Mouse (Mus musculus) midbrain, postnatal 0 days (tissue): Measurements from ENCODE around the gene Atp6v0a1. TPM values are rescaled to one million over a fixed set of nuclear protein-coding genes. Genes with fewer than 3 reads are reported as not detected.

Experiments used
- ATAC-seq: fragments of 200-750 bp; cut with Nextera tagmentation; 2 replicates; pipeline ENCODE4 v1.8.0; 2017; ENCODE audit warnings: moderate number of reproducible peaks, mild to moderate bottlenecking, moderate TSS enrichment, moderate library complexity; ENCODE audit not compliant: low FRiP score
- DNase-seq: peaks from one replicate; pipeline ENCODE4 v3.0.0-alpha.2; 2015; ENCODE audit warnings: low spot score
- H3K27ac ChIP-seq: fragments of 300-500 bp; sonication (generic); 2 replicates; pipeline ENCODE4 v1.5.1; 2014; ENCODE audit warnings: low read depth, mild to moderate bottlenecking, low read length, mixed read lengths
- H3K27me3 ChIP-seq: fragments of 300-500 bp; sonication (generic); 2 replicates; pipeline ENCODE4 v1.6.1; 2014; ENCODE audit warnings: low read length, control low read depth, mixed read lengths; ENCODE audit not compliant: insufficient read depth
- H3K36me3 ChIP-seq: fragments of 300-500 bp; sonication (generic); 2 replicates; pipeline ENCODE4 v1.6.1; 2014; ENCODE audit warnings: low read length, control low read depth, mixed read lengths; ENCODE audit not compliant: insufficient read depth
- H3K4me1 ChIP-seq: fragments of 300-500 bp; sonication (generic); 2 replicates; pipeline ENCODE4 v1.6.1; 2014; ENCODE audit warnings: mild to moderate bottlenecking, control low read depth, antibody characterized with exemption, low read length, mixed read lengths; ENCODE audit not compliant: insufficient read depth
- H3K4me2 ChIP-seq: fragments of 300-500 bp; sonication (generic); 2 replicates; pipeline ENCODE4 v1.6.1; 2014; ENCODE audit warnings: low read depth, mild to moderate bottlenecking, low read length, mixed read lengths; ENCODE audit not compliant: poor library complexity, severe bottlenecking
- H3K4me3 ChIP-seq: fragments of 300-500 bp; sonication (generic); 2 replicates; pipeline ENCODE4 v1.5.1; 2014; ENCODE audit warnings: low read depth, mild to moderate bottlenecking, low read length, moderate library complexity
- H3K9ac ChIP-seq: fragments of 300-500 bp; sonication (generic); replicated peaks from 2 replicates; pipeline ENCODE4 v1.6.1; 2014; ENCODE audit warnings: mild to moderate bottlenecking, low read length, moderate library complexity, mixed read lengths; ENCODE audit not compliant: poor library complexity, severe bottlenecking
- H3K9me3 ChIP-seq: fragments of 300-500 bp; sonication (generic); 2 replicates; pipeline ENCODE4 v1.6.1; 2016; ENCODE audit warnings: low read length, control low read depth
- CTCF ChIP-seq: IDR thresholded peaks from 2 replicates; pipeline ENCODE4 v1.5.1; 2016; ENCODE audit warnings: antibody characterized with exemption, mild to moderate bottlenecking
- WGBS: fragments of 180-500 bp; shearing (Covaris S2); extraction: QIAGEN DNeasy Blood & Tissue Kit; methylation state at CpG from one replicate; pipeline ENCODE4 v1.1.7; 2014; 5-methylcytosine and 5-hydroxymethylcytosine counted together
- polyA plus RNA-seq: library from polyadenylated mRNA; unstranded; fragments of >200 nt; fragmentation: Nextera tagmentation; extraction: Ambion mirVana; gene quantifications from 2 replicates; pipeline ENCODE4 v1.2.1, GENCODE M21; 2015
- total RNA-seq: library from RNA; depleted of rRNA; stranded (reverse); fragments of >200 nt; gene quantifications from 2 replicates; pipeline ENCODE4 v1.2.3, GENCODE M21; 2014

The Atp6v0a1 gene
- total and polyA plus RNA-seq, 2 experiments from 2014 or later, result 204 to 242 TPM

DNA sequence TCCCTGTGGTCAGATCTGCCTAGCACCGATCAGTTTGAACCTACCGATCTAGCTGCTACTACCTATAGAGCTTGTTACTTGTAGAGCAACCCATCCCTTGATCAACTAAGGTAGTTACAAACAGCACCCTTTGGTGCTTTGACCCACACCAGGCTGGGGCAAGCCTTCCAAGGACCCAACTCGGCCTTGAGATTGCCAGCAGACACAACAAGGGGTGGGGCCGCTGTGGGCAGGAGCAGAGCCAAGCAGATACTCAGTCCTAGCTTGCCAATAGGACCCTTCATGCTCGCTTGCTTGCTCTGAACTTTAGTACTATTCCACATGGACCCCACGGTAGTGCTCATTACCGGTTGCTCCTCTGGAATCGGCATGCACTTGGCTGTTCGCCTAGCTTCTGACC is 68.9 kb downstream of the Atp6v0a1 start, which contains the start of gene Hsd17b1:
Gene Hsd17b1, plus strand, starts transcription at position 291 of the 400 bp plus-strand sequence.
- Histone ChIP-seq H3K27ac (no peak within 1 kb of the TSS), H3K9ac (no peak within 1 kb of the TSS), H3K27me3 (peaks cover 29% of the 10 kb centered on the region), H3K4me3 (no peak within 1 kb of the TSS), H3K36me3 (peaks cover 3% of the 10 kb centered on the region; the same call in 1 of the 2 replicates), H3K9me3 (no peaks in the 10 kb centered on the region), H3K4me2 (no peak within 1 kb of the TSS), H3K4me1 (peaks cover 3% of the 10 kb centered on the region; the same call in 1 of the 2 replicates)
- TF ChIP-seq CTCF, result no peak
- DNase-seq, result no peak
- WGBS, result 72% methylated on average over 9 of the region's 9 CpGs
- ATAC-seq, result no peak

DNA sequence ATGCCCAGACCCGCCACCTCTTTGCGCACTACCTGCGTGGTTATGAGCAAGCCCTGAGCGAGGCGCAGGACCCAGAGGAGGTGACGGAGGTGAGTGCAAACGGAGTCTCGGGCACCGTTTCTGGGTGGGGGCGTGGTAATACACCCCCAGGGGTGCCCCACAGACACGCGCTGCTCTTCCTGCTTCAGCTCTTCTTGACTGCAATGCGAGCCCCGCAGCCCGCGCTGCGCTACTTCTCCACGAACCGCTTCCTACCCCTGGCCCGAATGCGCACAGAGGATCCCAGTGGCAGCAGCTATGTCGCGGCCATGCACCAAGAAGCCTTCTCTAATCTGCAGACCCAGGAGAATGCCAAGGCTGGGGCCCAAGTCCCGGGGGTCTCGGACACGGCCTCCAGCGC is 70.5 kb downstream of the Atp6v0a1 start:
- no peak for DNase-seq
- Histone ChIP-seq H3K27ac (no peak overlapping the region), H3K4me3 (no peak overlapping the region), H3K36me3 (peaks cover 4% of the 10 kb centered on the region; the same call in 1 of the 2 replicates), H3K4me2 (no peak overlapping the region), H3K27me3 (peaks cover 29% of the 10 kb centered on the region), H3K4me1 (peaks cover 8% of the 10 kb centered on the region; the same call in 1 of the 2 replicates), H3K9me3 (no peaks in the 10 kb centered on the region), H3K9ac (no peak overlapping the region)
- WGBS, result 8% methylated on average over 27 of the region's 27 CpGs
- ATAC-seq, result no peak
- TF ChIP-seq CTCF, result no peak

DNA sequence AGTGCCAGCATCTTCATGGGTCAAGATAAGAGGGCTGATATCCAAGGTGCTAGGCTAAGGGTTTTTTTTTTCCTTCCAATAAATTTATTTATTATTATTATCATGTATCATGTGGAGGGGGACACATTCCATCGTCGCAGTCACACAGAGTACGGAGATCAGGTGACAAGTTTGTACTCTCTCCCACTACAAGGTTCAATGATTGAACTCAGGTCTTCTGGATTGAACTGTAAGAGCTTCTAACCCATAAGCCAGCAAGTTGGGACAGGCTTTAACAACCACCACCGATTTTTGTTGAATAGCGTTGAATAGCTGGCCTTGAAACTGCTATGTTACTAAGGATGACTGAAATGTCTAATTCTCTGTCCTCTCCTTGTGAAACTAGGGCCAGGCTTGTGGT is 71.2 kb downstream of the Atp6v0a1 start:
- H3K9ac ChIP-seq, result no peak overlapping the region
- H3K4me1 ChIP-seq, result peaks cover 8% of the 10 kb centered on the region; the same call in 1 of the 2 replicates
- H3K9me3 ChIP-seq, result no peaks in the 10 kb centered on the region
- H3K36me3 ChIP-seq, result peaks cover 8% of the 10 kb centered on the region; the same call in 1 of the 2 replicates
- H3K27ac ChIP-seq, result no peak overlapping the region
- H3K27me3 ChIP-seq, result peaks cover 29% of the 10 kb centered on the region
- WGBS, result 65% methylated on average over 5 of the region's 5 CpGs
- no peak overlapping the region for H3K4me2 ChIP-seq
- TF ChIP-seq CTCF, result no peak
- no peak overlapping the region for H3K4me3 ChIP-seq
- ATAC-seq (no peak), DNase-seq (no peak)

DNA sequence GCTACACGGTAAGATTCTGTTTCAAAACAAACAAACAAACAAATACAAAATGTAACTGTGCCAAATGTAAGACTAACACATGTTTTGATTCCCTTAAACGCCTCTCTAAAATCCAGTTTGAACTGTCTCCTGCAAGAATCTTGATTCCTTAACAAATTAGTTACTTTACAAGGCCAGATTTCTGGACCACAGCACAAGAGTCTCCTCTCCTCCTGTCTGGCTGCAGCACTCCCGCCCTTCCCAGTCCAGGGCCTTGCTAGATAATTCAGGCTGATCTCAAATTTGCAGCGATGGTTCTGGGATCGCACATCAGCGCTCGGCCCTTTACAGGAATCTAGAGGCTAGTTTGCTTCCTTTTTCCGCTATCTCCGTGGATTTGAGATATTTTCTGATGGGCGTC is 72.4 kb downstream of the Atp6v0a1 start:
- DNase-seq (no peak), ATAC-seq (no peak)
- H3K27me3 ChIP-seq, result peaks cover 29% of the 10 kb centered on the region
- peaks cover 12% of the 10 kb centered on the region; the same call in 1 of the 2 replicates for H3K4me1 ChIP-seq
- H3K27ac ChIP-seq, result peak overlapping the region; percentile 80; the same call in 1 of the 2 replicates
- H3K9ac ChIP-seq, result no peak overlapping the region
- no peak for TF ChIP-seq CTCF
- no peaks in the 10 kb centered on the region for H3K9me3 ChIP-seq
- WGBS, result 4% methylated on average over 10 of the region's 10 CpGs
- peak overlapping the region; percentile 66 for H3K4me3 ChIP-seq
- peak overlapping the region; percentile 99 for H3K4me2 ChIP-seq
- H3K36me3 ChIP-seq, result peaks cover 8% of the 10 kb centered on the region; the same call in 1 of the 2 replicates

DNA sequence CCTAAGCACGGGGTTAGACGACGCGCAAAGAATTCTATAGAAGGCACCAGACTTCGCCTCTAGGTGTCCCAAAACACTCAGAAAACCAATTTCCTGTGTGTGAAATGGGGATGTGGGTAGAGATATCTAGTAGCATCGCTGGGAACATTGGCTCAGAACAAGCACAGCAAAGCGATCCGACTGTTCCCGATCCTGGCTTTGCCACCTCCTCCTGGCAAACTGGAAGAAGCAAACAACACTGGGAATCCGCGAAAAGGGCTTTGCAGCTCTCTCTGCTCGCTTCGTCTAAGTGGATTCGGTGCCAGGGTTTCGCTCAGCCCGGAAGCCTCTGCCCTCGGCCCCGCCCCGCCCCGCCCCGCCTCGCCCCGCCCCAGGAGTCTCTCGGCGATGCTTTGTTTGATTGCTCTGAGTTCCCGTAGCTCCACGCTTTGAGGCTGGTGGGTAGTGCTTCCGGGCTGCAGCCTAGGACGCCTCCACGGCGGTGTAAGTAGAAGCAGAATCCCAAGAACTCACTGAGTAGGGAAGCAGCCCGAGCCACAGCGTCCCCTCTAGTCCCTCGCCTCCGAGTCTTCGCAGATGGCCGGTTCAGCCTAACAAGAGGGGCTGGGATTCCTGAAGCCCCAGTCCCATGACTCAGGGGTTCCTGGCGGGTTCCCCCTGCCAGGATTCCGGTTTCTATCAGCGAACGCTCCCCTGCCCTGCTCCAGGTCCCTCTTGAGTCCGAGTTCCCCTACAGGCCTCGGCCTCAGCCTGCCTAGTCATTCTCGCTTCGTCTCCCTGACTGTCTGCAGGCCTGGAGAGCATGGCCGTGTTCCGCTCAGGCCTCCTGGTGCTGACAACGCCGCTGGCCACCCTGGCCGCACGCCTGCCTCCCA is 73.2 kb downstream of the Atp6v0a1 start, which contains the start of gene Coasy:
Gene Coasy, plus strand, starts transcription at position 358 of the 875 bp plus-strand sequence.
- DNase-seq, result peak; percentile 96
- Histone ChIP-seq H3K9me3 (no peaks in the 10 kb centered on the region), H3K36me3 (peaks cover 8% of the 10 kb centered on the region; the same call in 1 of the 2 replicates), H3K27me3 (peaks cover 29% of the 10 kb centered on the region), H3K27ac (peak within 1 kb of the TSS; percentile 80), H3K9ac (peak within 1 kb of the TSS; percentile 88), H3K4me1 (peaks cover 12% of the 10 kb centered on the region; the same call in 1 of the 2 replicates), H3K4me3 (peak within 1 kb of the TSS; percentile 66), H3K4me2 (peak within 1 kb of the TSS; percentile 99)
- under 1% methylated on average over 46 of the region's 51 CpGs for WGBS
- ATAC-seq, result peak; percentile 88
- TF ChIP-seq CTCF, result peak; percentile 75
